Mouse (Mus musculus): ENCODE results near the gene 4930572O03Rik. TPM values are rescaled to one million over a fixed set of nuclear protein-coding genes. Genes with fewer than 3 reads are reported as not detected.
A peak's percentile ranks its signal among the peaks of the same experiment; 100 is the strongest.
"Not testable (repeated sequence)": the region's sequence is repeated elsewhere in the genome, so short reads cannot be mapped to it uniquely, and the experiment has no call there.

The 4930572O03Rik gene
- total RNA-seq (2021): not detected in 2 replicates
- long read RNA-seq, experiment 1: 0 reads
- long read RNA-seq, experiment 2: 0 reads

DNA sequence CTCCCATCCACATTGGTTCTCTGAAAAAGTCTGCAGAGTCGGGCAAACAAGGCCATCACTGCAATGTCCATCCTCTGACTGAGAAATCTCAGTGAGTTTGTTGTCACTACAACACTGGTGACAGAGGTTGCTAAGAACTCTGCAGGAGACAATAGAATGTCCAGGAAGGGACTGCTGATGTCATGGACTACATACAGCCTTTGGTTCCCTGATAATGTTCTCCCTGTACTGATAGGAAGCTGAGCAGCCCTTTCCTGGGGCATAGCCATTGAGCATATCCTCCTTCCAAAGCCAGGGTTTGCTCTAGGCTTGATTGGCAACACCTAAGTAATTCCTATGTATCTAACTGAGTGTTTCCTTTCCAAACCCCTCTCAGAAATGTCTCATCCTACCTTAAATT lies at the start of gene 4930572O03Rik:
Gene 4930572O03Rik (minus strand): TSS at position 101 of the 400 bp plus-strand sequence.
- DNase-seq: not testable (repeated sequence)

DNA sequence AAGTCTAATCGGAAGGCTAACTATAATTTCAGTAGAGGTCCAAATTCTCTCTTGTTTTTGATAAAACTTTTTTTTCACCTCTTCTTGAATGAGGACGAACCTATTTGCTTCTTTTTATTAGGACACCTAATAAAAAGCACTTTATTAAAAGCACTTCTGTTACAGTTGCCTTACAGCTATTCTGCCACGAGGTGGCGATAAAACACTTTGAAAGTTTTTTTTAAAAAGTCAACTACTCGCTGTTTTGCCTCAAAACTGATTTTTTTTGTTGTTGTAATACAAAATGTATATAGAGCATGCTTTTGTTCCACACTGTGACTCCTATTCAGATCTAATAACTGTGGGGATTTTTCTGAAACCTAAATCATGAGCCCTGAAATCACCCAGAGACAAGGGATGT lies 46.0 kb upstream of the 4930572O03Rik start:
- DNase-seq: peak; percentile 37

DNA sequence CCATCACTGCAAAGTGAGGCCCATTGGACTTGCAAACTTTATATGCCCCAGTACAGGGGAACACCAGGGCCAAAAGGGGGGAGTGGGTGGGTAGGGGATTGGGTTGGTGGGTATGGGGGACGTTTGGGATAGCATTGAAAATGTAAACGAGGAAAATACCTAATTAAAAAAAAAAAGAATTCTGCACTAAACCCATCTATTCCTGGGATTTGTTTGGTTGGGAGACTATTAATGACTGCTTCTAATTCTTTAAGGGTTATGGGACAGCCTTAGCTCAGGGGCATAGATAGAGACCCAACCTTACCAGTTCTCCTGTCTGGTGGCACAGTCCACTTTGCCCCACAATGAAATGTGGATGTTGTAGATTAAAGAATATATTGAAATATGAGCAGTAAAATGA lies 40.9 kb upstream of the 4930572O03Rik start:
- not testable (repeated sequence) for DNase-seq

DNA sequence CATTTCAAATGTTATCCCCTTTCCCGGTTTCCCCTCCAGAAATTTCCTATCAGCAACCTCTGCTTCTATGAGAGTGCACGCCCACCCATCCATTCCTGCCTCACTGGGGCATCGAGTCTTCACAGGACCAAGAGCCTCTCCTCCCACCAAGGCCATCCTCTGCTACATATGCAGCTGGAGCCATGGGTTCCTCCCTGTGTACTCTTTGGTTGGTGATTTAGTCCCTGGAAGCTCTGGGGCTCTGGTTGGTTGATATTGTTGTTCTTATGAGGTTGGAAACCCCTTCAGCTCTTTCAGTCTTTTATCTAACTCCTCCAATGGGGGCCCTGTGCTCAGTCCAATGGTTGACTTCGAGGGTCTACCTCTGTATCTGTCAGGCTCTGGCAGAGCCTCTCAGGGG lies 35.0 kb upstream of the 4930572O03Rik start:
- DNase-seq: not testable (repeated sequence)

DNA sequence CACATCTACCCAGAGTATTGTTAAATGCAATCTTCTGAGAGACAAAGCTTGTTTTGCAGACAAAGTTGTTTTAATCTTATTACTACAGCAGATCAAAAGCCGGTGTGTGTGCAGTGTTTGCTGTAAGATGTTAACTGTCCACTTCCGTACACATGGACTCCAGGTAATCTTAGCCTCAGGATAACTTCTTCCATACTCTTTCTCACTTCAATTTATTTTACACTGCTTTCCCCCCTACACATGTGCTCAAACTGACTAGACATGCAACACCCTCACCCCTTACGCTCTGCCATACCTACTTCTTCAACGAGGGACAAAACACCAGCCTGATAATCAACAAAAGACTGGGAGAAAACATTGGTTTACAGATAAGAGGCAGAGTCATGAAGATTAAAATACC lies 34.0 kb upstream of the 4930572O03Rik start:
- DNase-seq: not testable (repeated sequence)

DNA sequence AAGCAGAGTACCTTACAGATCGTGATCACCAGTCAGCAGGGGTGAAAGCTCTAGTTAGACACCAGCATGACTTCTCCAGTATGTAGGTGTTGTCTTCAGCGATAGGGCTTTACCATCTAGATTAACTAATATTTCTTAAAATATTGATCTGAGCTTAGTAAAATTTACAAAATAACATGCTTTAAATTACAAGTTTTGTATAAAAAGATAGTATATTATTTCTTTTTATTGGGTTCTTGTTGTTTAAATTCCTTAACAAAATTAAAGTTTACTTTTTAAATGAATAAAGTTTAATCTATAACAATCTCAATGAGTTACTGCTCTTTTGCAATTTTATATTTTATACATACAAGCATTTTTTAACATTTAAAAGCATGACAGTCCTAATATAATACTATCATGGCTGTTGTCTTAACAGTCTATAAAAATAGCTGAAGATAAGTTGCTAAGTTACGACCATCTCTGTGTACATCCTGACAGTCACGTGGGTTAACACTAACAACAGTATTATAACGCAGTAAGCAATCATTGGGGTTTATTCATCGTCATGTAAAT lies 32.9 kb upstream of the 4930572O03Rik start:
- not testable (repeated sequence) for DNase-seq

DNA sequence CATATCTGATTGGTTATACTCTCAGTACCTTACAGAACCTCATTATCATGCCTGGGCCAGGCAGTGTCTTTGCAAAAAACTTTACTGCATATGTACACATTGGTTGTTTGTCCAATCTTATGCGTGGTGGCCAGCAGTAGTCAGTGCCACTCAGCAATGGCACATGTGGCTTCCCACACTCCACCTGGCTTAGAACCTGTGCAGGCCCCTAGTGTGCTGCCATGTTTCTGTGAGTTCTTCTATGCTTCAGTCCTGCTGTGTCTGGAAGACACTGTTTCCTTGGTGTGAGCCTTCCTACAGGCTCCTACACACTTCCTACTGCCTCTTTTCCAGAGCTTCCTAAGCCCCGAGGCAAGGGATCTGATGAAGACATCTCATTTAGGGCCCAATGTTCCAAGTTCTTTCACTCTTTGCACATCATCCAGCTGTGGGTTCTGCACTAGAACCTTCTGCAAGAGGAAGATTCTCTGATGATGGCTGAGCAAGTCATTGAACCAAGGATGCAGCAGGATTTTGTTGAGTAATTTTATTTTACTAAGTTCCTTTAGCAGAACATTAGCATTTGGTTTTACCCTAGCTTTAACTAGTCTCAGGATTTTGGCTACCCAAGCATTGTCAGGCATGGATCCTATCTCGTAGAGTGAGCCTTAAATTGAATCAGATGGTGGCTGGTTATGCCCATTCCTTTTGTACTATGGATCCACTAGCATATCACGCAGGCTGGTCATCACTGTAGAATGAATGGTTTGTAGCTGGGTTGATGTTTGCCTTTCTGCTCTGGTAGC lies 32.2 kb upstream of the 4930572O03Rik start:
- DNase-seq: not testable (repeated sequence)

DNA sequence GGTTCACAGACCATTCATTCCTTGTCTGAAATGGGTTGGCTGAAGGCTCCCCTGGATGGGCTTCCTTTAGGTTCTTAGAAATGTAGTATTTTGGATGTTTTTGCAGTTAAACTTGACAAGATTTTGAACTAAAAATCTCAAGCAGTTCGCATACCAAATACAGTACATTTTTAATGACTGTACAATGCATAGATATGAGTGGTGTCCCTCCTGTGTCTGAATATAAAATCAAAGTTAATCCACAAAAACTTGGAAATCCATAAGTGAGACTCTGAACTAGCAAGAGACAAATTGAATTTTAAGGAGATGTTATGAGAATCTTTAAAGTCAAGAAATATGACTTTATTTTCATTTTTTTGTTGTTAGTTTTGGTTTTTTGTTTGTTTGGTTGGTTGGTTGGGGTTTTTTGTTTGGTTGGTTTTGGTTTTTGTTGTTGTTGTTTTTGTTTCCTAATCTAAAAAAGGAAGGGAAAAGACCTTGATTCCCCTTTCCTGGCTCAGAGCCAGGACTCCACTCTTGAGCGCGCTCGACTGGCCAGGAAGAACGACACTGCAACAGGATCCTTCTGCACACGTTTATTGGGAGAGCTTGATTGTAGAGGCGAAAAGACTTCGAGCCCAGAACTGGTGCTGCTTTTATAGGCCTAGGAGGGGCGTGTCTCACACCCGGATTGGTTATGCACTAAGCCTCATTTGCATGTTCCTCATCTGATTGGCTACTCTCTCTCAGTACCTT lies 24.6 kb upstream of the 4930572O03Rik start:
- DNase-seq: not testable (repeated sequence)

DNA sequence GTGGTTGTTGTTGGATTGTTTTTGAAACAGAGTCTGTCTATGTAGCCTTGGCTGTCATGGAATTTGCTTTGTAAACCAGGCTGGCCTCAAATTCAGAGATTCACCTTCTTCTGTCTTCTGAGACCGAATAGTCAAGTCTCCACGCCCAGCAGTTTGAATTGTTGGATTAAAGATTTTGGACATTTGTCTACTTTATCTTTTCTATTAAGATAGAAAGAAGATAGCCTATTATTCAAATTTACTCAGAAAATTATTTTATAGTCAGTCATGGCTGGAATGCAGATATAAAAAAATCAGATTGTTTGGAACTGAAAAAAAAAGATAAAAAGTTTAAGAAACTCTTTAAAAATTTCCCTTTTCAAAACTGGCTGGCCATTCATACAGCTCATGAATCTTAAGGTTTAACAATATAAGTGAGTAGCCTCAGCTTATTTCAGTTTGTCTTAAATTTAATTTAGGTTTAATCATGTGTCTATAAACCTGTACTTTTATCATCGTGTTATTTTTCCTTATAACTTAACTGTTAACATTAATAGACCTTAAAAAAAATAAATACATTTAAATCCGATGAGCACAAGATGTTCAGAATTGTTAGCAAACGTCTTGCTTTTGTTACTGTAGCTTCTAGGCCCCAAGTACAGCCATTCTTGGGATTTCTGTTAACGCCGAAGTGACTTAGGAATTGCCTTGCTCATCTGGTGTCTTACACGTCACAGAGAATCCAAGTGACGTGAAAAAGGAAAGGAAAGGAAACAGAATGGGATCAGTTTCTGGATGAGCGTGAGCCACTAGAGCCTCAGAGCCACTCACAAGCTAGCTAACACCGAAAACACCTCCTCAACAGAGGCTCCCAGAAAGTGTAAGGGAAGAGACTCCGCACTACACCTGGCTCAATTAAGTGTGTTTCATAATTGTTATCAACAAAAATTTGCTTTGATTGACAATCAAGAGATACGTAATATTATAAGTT lies 23.4 kb upstream of the 4930572O03Rik start:
- DNase-seq: not testable (repeated sequence)

DNA sequence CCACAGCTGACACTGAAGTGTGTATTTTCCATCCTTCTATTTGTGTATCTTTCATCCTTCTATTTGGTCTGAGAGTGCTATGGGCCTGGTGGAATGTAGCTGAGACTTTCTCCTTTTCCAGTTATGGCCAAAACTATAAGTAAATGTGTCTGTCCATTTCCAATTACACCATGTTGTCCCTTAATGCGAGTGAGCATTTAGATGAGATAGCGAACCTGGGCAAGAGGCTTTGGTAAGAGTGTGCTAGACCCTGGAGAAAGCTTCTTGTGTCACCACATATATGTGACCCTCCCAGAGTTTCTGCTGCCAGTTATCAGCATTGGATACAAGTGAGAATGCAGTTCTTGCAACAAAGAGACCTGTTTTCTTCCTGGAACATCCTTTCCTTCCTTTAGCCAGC lies 22.0 kb upstream of the 4930572O03Rik start:
- not testable (repeated sequence) for DNase-seq

DNA sequence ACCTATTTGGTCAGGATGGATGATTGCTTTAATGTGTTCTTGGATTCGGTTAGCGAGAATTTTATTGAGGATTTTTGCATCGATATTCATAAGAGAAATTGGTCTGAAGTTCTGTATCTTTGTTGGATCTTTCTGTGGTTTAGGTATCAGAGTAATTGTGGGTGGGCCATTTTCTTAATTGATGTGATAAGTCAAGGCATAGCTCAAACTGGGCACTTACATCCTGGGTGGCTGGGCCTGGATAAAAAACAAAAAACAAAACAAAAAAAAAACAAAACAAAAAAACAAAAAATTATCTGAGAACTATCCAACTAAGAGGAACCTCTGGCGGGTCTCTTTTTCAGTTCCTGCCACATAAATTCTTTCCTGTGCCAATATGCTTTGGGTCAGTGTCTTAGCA lies 20.9 kb upstream of the 4930572O03Rik start:
- DNase-seq: not testable (repeated sequence)

DNA sequence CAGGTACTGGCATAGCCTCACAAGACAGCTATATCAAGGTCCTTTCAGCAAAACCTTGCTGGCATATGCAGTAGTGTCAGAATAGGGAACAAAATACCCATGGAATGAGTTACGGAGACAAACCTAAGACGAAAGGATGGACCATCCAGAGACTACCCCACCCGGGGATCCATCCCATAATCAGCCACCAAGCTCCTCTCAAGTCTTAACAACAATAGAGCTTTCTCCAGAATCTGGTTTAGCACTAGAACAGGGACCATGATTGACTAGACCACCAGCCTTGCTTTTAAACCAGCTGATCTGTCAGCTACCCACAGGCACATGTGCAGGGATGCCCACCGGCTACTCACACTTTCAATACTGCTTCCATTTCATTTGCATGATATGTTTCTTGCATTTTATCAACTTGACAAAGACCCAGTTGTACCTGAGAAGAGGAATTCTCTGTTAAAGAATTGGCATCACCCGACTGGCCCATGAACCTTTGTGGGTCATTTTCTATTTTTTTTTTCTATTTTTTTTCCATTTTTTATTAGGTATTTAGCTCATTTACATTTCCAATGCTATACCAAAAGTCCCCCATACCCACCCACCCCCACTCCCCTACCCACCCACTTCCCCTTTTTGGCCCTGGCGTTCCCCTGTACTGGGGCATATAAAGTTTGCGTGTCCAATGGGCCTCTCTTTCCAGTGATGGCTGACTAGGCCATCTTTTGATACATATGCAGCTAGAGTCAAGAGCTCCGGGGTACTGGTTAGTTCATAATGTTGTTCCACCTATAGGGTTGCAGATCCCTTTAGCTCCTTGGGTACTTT lies 17.8 kb upstream of the 4930572O03Rik start:
- not testable (repeated sequence) for DNase-seq

DNA sequence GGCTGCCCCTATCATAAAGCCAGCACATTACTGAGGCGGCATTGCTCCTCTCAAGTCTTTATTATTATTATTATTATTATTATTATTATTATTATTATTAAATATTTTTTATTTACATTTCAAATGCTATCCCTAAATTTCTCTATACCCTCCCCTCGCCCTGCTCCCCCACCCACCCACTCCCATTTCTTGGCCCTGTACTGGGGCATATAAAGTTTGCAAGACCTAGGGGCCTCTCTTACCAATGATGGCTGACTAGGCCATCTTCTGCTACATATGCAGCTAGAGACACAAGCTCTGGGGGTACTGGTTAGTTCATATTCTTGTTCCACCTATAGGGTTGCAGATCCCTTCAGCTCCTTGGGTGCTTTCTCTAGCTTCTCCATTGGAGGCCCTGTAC lies 17.1 kb upstream of the 4930572O03Rik start:
- not testable (repeated sequence) for DNase-seq

DNA sequence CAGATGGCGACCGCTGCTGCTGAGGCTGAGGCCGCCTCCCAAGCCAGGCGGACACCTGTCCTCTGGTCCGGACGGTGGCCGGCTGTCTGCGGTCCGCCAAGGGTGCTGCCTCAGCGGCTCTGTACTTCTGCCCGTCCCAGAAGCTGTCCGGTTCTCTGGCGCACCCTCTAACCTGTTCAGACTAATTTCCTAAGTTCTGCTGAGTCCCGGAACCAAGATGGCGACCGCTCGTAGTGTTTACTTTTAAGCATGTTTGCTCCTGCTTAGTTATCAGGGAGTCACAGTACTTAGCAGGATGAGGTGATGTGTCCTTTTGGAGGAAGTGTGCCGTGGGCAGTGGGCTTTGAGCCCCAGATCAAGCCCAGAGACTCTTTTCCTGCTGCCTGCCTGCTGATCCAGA lies 13.9 kb upstream of the 4930572O03Rik start:
- DNase-seq: not testable (repeated sequence)

DNA sequence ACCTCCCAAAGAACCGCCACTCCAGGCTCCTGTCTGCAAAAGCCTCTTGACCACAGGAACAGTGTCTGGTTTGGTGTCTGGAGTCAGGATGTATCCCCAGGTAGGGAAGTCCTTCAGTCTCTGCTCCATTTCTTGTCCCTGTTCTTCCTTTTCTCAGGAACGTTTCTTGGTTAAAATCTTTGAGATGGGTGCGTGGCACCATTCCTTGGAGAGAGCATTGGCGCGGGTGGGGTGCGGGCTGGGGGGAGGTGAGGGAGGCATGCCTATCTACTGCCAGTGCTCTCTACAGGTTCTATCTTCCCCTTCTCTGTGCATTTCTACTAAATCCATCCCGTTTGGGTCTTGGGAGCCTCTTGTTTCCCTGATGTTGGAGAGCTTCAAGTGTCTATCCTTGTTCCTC lies 7.0 kb upstream of the 4930572O03Rik start:
- DNase-seq: not testable (repeated sequence)

DNA sequence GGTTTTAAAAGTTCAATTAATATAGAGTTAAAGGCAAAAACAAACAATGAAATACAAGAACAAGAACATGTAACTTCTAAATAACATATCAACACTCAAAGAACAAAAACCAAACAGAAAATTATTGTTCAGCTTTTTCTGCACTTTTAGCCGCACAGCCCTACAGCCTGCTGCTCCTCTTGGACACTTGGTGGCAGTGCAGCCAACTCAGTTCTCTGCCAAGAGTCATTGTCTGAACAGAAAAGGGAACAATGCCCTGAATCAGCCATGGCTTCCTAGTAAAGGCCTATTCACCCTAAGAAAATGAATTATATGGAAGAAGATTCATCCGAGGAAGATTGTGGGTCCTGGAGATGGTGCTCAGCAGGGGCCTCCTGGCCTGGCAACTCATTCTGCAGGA lies 4.5 kb downstream of the 4930572O03Rik start:
- not testable (repeated sequence) for DNase-seq

DNA sequence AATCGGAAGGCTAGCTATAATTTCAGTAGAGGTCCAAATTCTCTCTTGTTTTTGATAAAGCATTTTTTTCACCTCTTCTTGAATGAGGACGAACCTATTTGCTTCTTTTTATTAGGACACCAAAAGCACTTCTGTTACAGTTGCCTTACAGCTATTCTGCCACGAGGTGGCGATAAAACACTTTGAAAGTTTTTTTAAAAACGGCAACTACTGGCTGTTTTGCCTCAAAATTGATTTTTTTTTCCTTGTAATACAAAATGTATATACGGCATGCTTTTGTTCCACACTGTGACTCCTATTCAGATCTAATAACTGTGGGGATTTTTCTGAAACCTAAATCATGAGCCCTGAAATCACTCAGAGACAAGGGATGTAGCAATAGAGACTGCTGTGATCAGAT lies 11.2 kb downstream of the 4930572O03Rik start:
- not testable (repeated sequence) for DNase-seq

DNA sequence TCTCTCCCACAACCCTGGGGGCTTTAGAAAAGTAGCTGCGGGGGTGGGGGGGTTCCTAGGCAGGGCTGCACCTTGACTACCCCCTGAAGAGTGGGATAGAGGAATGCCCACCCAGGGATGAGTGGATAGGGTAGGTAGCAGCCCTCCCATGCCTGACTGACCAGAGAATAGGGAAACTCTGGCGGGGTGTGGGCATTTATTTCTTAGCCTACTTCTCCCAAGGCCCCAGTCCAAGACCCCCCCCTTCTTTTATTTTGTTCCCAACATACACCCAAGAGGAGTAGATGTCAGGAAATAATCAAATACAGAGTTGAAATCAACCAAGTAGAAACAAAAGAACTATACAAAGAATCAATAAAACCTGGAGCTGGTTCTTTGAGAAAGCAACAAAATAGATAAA lies 19.2 kb downstream of the 4930572O03Rik start:
- not testable (repeated sequence) for DNase-seq

DNA sequence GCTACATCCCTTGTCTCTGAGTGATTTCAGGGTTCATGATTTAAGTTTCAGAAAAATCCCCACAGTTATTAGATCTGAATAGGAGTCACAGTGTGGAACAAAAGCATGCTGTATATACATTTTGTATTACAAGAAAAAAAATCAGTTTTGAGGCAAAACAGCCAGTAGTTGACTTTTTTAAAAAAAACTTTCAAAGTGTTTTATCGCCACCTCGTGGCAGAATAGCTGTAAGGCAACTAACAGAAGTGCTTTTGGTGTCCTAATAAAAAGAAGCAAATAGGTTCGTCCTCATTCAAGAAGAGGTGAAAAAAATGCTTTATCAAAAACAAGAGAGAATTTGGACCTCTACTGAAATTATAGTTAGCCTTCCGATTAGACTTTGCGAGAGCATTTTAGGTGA lies 26.8 kb downstream of the 4930572O03Rik start:
- not testable (repeated sequence) for DNase-seq

DNA sequence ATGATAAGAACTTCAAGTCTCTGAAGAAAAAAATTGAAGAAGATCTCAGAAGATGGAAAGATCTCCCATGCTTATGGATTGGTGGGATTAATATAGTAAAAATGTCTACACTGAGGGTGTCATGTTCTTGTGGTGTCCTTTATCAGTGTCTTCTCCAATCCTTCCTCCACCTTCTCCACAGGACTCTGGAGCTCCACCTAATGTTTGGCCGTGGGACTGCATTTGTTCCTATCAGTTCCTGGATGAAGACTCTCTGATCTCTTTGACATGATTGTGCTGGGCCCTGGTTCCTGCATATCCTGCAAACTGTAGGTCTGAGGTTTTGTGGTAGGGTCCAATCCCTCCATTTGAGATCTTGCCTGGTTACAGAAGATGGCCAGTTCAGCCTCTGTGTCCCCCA lies 28.7 kb downstream of the 4930572O03Rik start:
- DNase-seq: peak; percentile 53

DNA sequence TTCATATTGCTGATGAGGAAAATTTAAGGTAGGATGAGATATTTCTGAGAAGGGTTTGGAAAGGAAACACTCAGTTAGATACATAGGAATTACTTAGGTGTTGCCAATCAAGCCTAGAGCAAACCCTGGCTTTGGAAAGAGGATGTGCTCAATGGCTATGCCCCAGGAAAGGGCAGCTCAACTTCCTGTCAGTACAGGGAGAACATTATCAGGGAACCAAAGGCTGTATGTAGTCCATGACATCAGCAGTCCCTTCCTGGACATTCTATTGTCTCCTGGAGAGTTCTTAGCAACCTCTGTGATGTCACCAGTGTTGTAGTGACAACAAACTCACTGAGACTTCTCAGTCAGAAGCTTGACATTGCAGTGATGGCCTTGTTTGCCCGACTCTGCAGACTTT lies 38.1 kb downstream of the 4930572O03Rik start, which contains the start of gene Speer4d:
Gene Speer4d (plus strand): TSS at position 301 of the 400 bp plus-strand sequence.
- DNase-seq: not testable (repeated sequence)

Measured in adrenal gland, postnatal 14 days (tissue).